Mouse (Mus musculus) ovary, postnatal 14 days (tissue): ENCODE measurements around the gene Kif5c.

Experiments
- DNase-seq: peaks from one replicate; pipeline ENCODE4 v3.0.0; 2022; ENCODE audit warnings: low spot score

Gene Kif5c

GRCm38 (mm10) chr2:49746947-49747346 is 127.8 kb downstream of the Kif5c start:
- no peak for DNase-seq

GRCm38 (mm10) chr2:49747670-49748069 is 128.6 kb downstream of the Kif5c start:
- no peak for DNase-seq

GRCm38 (mm10) chr2:49748628-49749342 is 129.7 kb downstream of the Kif5c start:
- no peak for DNase-seq

GRCm38 (mm10) chr2:49749730-49750576 is 130.9 kb downstream of the Kif5c start:
- DNase-seq = no peak

- no peak for DNase-seq
These were observed 132.6 kb downstream of the Kif5c start for GRCm38 (mm10) chr2:49751544-49752210.

- DNase-seq = no peak
These were observed 133.1 kb downstream of the Kif5c start for GRCm38 (mm10) chr2:49752211-49752607.

- no peak for DNase-seq
These were observed 134.0 kb downstream of the Kif5c start for GRCm38 (mm10) chr2:49753062-49753461.

- DNase-seq = no peak
These were observed 136.0 kb downstream of the Kif5c start for GRCm38 (mm10) chr2:49755054-49755453.

- DNase-seq = no peak
These were observed 138.5 kb downstream of the Kif5c start for GRCm38 (mm10) chr2:49757616-49758015.

GRCm38 (mm10) chr2:49764331-49764946 is 145.3 kb downstream of the Kif5c start:
- DNase-seq = no peak

- no peak for DNase-seq
These were observed 149.8 kb downstream of the Kif5c start for GRCm38 (mm10) chr2:49768916-49769315.

GRCm38 (mm10) chr2:49770440-49770839 is 151.3 kb downstream of the Kif5c start:
- no peak for DNase-seq

GRCm38 (mm10) chr2:49771172-49771571 is 152.1 kb downstream of the Kif5c start:
- no peak for DNase-seq

GRCm38 (mm10) chr2:49773194-49773931 is 154.3 kb downstream of the Kif5c start:
- DNase-seq = no peak

- DNase-seq = no peak
These were observed 155.1 kb downstream of the Kif5c start for GRCm38 (mm10) chr2:49774180-49774579.

GRCm38 (mm10) chr2:49775187-49775586 is 156.1 kb downstream of the Kif5c start:
- DNase-seq = no peak

- no peak for DNase-seq
These were observed 156.6 kb downstream of the Kif5c start for GRCm38 (mm10) chr2:49775735-49776134.

- no peak for DNase-seq
These were observed 157.3 kb downstream of the Kif5c start for GRCm38 (mm10) chr2:49776407-49776806.

- no peak for DNase-seq
These were observed 168.4 kb downstream of the Kif5c start, which contains the start of gene Lypd6b for GRCm38 (mm10) chr2:49787376-49788050. TSS of gene Lypd6b (plus strand) at chr2:49787688.

GRCm38 (mm10) chr2:49788051-49788418 is 168.9 kb downstream of the Kif5c start:
- DNase-seq = no peak

GRCm38 (mm10) chr2:49788643-49789042 is 169.5 kb downstream of the Kif5c start:
- DNase-seq = no peak
